Mouse (Mus musculus) stomach, embryonic 14.5 days (tissue): ENCODE measurements around the gene B230307C23Rik. TPM values are rescaled to one million over a fixed set of nuclear protein-coding genes. Genes with fewer than 3 reads are reported as not detected.
"Not testable (repeated sequence)": the region's sequence is repeated elsewhere in the genome, so short reads cannot be mapped to it uniquely, and the experiment has no call there.

Experiments
- ATAC-seq: fragments of 200-750 bp; cut with Nextera tagmentation; 2 replicates; pipeline ENCODE4 v1.8.0; 2017; ENCODE audit warnings: low read depth, moderate TSS enrichment; ENCODE audit not compliant: insufficient number of reproducible peaks, insufficient read depth, low FRiP score
- H3K27ac ChIP-seq: fragments of 300-500 bp; sonication (generic); 2 replicates; pipeline ENCODE4 v1.5.1; 2014; ENCODE audit warnings: mild to moderate bottlenecking, low read length, moderate library complexity, mixed read lengths
- H3K27me3 ChIP-seq: fragments of 300-500 bp; sonication (generic); 2 replicates; pipeline ENCODE4 v1.6.1; 2014; ENCODE audit warnings: low read length, control low read depth, mixed read lengths; ENCODE audit not compliant: control insufficient read depth, insufficient read depth
- H3K36me3 ChIP-seq: fragments of 300-500 bp; sonication (generic); 2 replicates; pipeline ENCODE4 v1.6.1; 2014; ENCODE audit warnings: mild to moderate bottlenecking, control low read depth, low read length, moderate library complexity, mixed read lengths; ENCODE audit not compliant: control insufficient read depth, insufficient read depth
- H3K4me1 ChIP-seq: fragments of 300-500 bp; sonication (generic); 2 replicates; pipeline ENCODE4 v1.6.1; 2014; ENCODE audit warnings: low read length, control low read depth, mixed read lengths; ENCODE audit not compliant: control insufficient read depth, insufficient read depth
- H3K4me2 ChIP-seq: fragments of 300-500 bp; sonication (generic); replicated peaks from 2 replicates; pipeline ENCODE4 v1.6.1; 2014; ENCODE audit warnings: low read depth, low read length, control low read depth
- H3K4me3 ChIP-seq: fragments of 300-500 bp; sonication (generic); 2 replicates; pipeline ENCODE4 v1.5.1; 2014; ENCODE audit warnings: low read depth, low read length, control low read depth
- H3K9ac ChIP-seq: fragments of 300-500 bp; sonication (generic); replicated peaks from 2 replicates; pipeline ENCODE4 v1.6.1; 2014; ENCODE audit warnings: low read depth, mild to moderate bottlenecking, control low read depth, low read length, moderate library complexity, mixed read lengths
- H3K9me3 ChIP-seq: fragments of 300-500 bp; sonication (generic); 2 replicates; pipeline ENCODE4 v1.6.1; 2016; ENCODE audit warnings: low read depth, low read length, control low read depth; ENCODE audit not compliant: control insufficient read depth
- WGBS: fragments of 180-500 bp; shearing (Covaris S2); extraction: QIAGEN DNeasy Blood & Tissue Kit; methylation state at CpG from one replicate; pipeline ENCODE4 v1.1.7; 2014; 5-methylcytosine and 5-hydroxymethylcytosine counted together
- polyA plus RNA-seq: library from polyadenylated mRNA; unstranded; fragments of >200 nt; fragmentation: Nextera tagmentation; extraction: Ambion mirVana; gene quantifications from 2 replicates; pipeline ENCODE4 v1.2.1, GENCODE M21; 2014

B230307C23Rik gene
- polyA plus RNA-seq, 1 experiment from 2014 or later: 30.9 TPM

- H3K27ac ChIP-seq: no peak overlapping the region
Measured at GRCm38 (mm10) chr16:97984589-97984988, 12.5 kb upstream of the B230307C23Rik start.

GRCm38 (mm10) chr16:97991517-97991916, 5.6 kb upstream of the B230307C23Rik start:
- Histone ChIP-seq H3K4me1 (no peaks in the 10 kb centered on the region), H3K27me3 (no peaks in the 10 kb centered on the region), H3K4me2 (no peak overlapping the region), H3K36me3 (no peaks in the 10 kb centered on the region), H3K4me3 (no peak overlapping the region), H3K27ac (no peak overlapping the region), H3K9ac (no peak overlapping the region), H3K9me3 (no peaks in the 10 kb centered on the region)
- no peak for ATAC-seq
- WGBS: 67% methylated on average over 2 of the region's 2 CpGs

More at GRCm38 (mm10) chr16:97984589-97984988, 12.5 kb upstream of the B230307C23Rik start:
- no peak overlapping the region for H3K4me3 ChIP-seq
- no peak overlapping the region for H3K4me2 ChIP-seq
- no peaks in the 10 kb centered on the region for H3K9me3 ChIP-seq
- no peaks in the 10 kb centered on the region for H3K4me1 ChIP-seq
- no peaks in the 10 kb centered on the region for H3K36me3 ChIP-seq
- WGBS: 84% methylated on average over 5 of the region's 5 CpGs
- no peaks in the 10 kb centered on the region for H3K27me3 ChIP-seq
- H3K9ac ChIP-seq: no peak overlapping the region
- no peak for ATAC-seq

- H3K27me3 ChIP-seq, H3K9ac ChIP-seq, ATAC-seq, H3K4me3 ChIP-seq, H3K9me3 ChIP-seq, H3K4me1 ChIP-seq, H3K4me2 ChIP-seq, H3K27ac ChIP-seq, H3K36me3 ChIP-seq: not testable (repeated sequence)
- 89% methylated on average over 3 of the region's 3 CpGs for WGBS
Measured at GRCm38 (mm10) chr16:97992477-97992876, 4.6 kb upstream of the B230307C23Rik start.

GRCm38 (mm10) chr16:97995849-97996615, 1.1 kb upstream of the B230307C23Rik start:
- H3K9ac ChIP-seq: peak overlapping the region; percentile 25; the same call in 1 of the 2 replicates
- H3K27me3 ChIP-seq: no peaks in the 10 kb centered on the region
- 0 out of 2 replicates have a peak, but pooled peaks cover 4% of the 10 kb centered on the region for H3K4me1 ChIP-seq
- H3K9me3 ChIP-seq: peaks cover 8% of the 10 kb centered on the region; the same call in 1 of the 2 replicates
- ATAC-seq: no peak
- peak overlapping the region; percentile 50 for H3K4me3 ChIP-seq
- peak overlapping the region; percentile 84; the same call in 1 of the 2 replicates for H3K27ac ChIP-seq
- WGBS: 13% methylated on average over 1 of the region's 1 CpGs
- H3K36me3 ChIP-seq: no peaks in the 10 kb centered on the region
- peak overlapping the region; percentile 57 for H3K4me2 ChIP-seq

GRCm38 (mm10) chr16:97997383-97997731, 242 bp downstream of the B230307C23Rik start:
- 1% methylated on average over 8 of the region's 8 CpGs for WGBS
- H3K4me1 ChIP-seq, H3K27me3 ChIP-seq, H3K36me3 ChIP-seq: not testable (repeated sequence)
- Histone ChIP-seq H3K4me2 (peak overlapping the region; percentile 57), H3K9me3 (peaks cover 12% of the 10 kb centered on the region; the same call in 1 of the 2 replicates), H3K9ac (0 out of 2 replicates have a peak overlapping the region, but pooled peaks have one; percentile 21), H3K4me3 (peak overlapping the region; percentile 50), H3K27ac (peak overlapping the region; percentile 84)
- ATAC-seq: peak; percentile 64

GRCm38 (mm10) chr16:98022081-98022480, 25.0 kb downstream of the B230307C23Rik start:
- Histone ChIP-seq H3K36me3 (no peaks in the 10 kb centered on the region), H3K4me2 (no peak overlapping the region), H3K4me3 (no peak overlapping the region), H3K4me1 (no peaks in the 10 kb centered on the region), H3K9me3 (peaks cover 10% of the 10 kb centered on the region; the same call in 1 of the 2 replicates), H3K27me3 (no peaks in the 10 kb centered on the region), H3K9ac (no peak overlapping the region), H3K27ac (no peak overlapping the region)
- ATAC-seq: no peak
- WGBS: 91% methylated on average over 3 of the region's 3 CpGs

- H3K4me3 ChIP-seq: no peak overlapping the region
- no peaks in the 10 kb centered on the region for H3K4me1 ChIP-seq
- no peaks in the 10 kb centered on the region for H3K36me3 ChIP-seq
- H3K9me3 ChIP-seq: peaks cover 6% of the 10 kb centered on the region; the same call in 1 of the 2 replicates
- no peak overlapping the region for H3K4me2 ChIP-seq
- no peaks in the 10 kb centered on the region for H3K27me3 ChIP-seq
- H3K9ac ChIP-seq: no peak overlapping the region
- 0 out of 2 replicates have a peak, but pooled peaks have one; percentile 61 for ATAC-seq
- 82% methylated on average over 2 of the region's 2 CpGs for WGBS
- H3K27ac ChIP-seq: no peak overlapping the region
Measured at GRCm38 (mm10) chr16:98022657-98023345, 25.7 kb downstream of the B230307C23Rik start.

- H3K36me3 ChIP-seq, H3K9me3 ChIP-seq, ATAC-seq, H3K9ac ChIP-seq, H3K4me1 ChIP-seq, H3K4me3 ChIP-seq, H3K4me2 ChIP-seq, H3K27ac ChIP-seq, H3K27me3 ChIP-seq: not testable (repeated sequence)
- 73% methylated on average over 8 of the region's 8 CpGs for WGBS
Measured at GRCm38 (mm10) chr16:98026186-98026585, 29.1 kb downstream of the B230307C23Rik start.
